Mouse (Mus musculus) heart, embryonic 12.5 days (tissue): Measurements from ENCODE around the gene Chst8. TPM values are rescaled to one million over a fixed set of nuclear protein-coding genes. Genes with fewer than 3 reads are reported as not detected.

Experiments used
- ATAC-seq: fragments of 200-750 bp; cut with Nextera tagmentation; 2 replicates; pipeline ENCODE4 v1.8.0; 2017; ENCODE audit warnings: moderate TSS enrichment, moderate library complexity; ENCODE audit not compliant: insufficient number of reproducible peaks, low FRiP score
- H3K27ac ChIP-seq: fragments of 300-500 bp; sonication (generic); 2 replicates; pipeline ENCODE4 v1.5.1; 2016; ENCODE audit warnings: mild to moderate bottlenecking, moderate library complexity; ENCODE audit not compliant: poor library complexity, severe bottlenecking
- H3K27me3 ChIP-seq: fragments of 300-500 bp; sonication (generic); replicated peaks from 2 replicates; pipeline ENCODE4 v1.6.1; 2016; ENCODE audit warnings: mild to moderate bottlenecking, moderate library complexity
- H3K36me3 ChIP-seq: fragments of 300-500 bp; sonication (generic); 2 replicates; pipeline ENCODE4 v1.6.1; 2016; ENCODE audit warnings: mild to moderate bottlenecking, moderate library complexity
- H3K4me1 ChIP-seq: fragments of 300-500 bp; sonication (generic); replicated peaks from 2 replicates; pipeline ENCODE4 v1.6.1; 2016; ENCODE audit warnings: mild to moderate bottlenecking
- H3K4me2 ChIP-seq: fragments of 300-500 bp; sonication (generic); 2 replicates; pipeline ENCODE4 v1.6.1; 2016; ENCODE audit warnings: mild to moderate bottlenecking, moderate library complexity
- H3K4me3 ChIP-seq: fragments of 300-500 bp; sonication (generic); 2 replicates; pipeline ENCODE4 v1.5.1; 2016; ENCODE audit warnings: mild to moderate bottlenecking
- H3K9ac ChIP-seq: fragments of 300-500 bp; sonication (generic); 2 replicates; pipeline ENCODE4 v1.6.1; 2016; ENCODE audit warnings: mild to moderate bottlenecking, moderate library complexity
- H3K9me3 ChIP-seq: fragments of 300-500 bp; sonication (generic); replicated peaks from 2 replicates; pipeline ENCODE4 v1.6.1; 2016; ENCODE audit warnings: mild to moderate bottlenecking, moderate library complexity
- WGBS: fragments of 180-500 bp; shearing (Covaris S2); methylation state at CpG from one replicate; pipeline ENCODE4 v1.1.7; 2016; 5-methylcytosine and 5-hydroxymethylcytosine counted together
- polyA plus RNA-seq: library from polyadenylated mRNA; unstranded; fragments of >200 nt; fragmentation: Nextera tagmentation; extraction: Ambion mirVana; gene quantifications from 2 replicates; pipeline ENCODE4 v1.2.1, GENCODE M21; 2016

Chst8 gene
- polyA plus RNA-seq, 1 experiment from 2014 or later = 1.4 TPM

DNA sequence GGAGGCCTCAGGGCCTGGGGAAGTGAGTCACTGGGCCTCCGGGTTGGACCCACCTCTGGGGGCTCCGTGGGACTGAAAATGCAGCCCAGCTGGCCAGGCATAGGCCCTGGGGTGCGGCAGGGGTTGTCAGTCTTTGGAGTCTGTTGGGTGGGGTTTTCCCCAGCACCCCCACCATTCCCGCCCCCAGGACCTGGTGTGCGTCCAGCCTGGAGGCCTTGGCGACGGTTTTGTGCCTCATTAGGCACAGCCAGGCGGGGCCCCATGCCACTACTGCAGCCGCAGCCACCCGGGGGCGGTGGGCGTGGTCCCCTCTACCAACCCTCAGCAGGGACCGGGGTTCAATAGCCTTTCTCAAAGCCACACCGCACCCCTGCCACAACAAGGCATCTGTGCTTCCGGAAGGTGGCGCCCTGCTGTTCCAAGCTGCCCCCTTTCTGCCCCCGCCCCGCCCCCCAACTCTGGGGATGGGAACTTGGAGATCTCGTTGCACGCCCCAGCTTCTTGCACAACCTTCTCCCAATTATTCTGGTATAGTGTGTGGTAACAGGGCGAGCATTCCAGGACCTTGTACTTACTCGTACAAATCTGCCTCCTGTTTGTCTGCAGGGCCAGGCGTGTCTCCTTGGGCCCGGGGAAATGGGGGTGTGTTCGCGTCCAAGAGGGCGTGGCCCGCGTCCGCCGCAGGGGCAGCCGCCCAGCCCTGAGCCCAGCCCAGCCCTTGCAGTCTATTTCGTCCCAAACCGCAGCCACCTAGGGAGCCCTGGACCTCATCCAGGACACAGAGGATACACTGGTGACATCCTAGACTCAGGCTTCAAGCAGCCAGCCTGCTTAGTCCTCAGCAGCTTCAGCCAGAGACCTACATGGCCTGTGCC, 182.1 kb downstream of the Chst8 start:
- 0 out of 2 replicates have a peak, but pooled peaks cover 3% of the 10 kb centered on the region for H3K27me3 ChIP-seq
- H3K36me3 ChIP-seq = no peaks in the 10 kb centered on the region
- H3K4me2 ChIP-seq = peak overlapping the region; percentile 93
- no peaks in the 10 kb centered on the region for H3K9me3 ChIP-seq
- ATAC-seq = peak; percentile 63
- peak overlapping the region; percentile 57; the same call in 1 of the 2 replicates for H3K27ac ChIP-seq
- peak overlapping the region; percentile 77 for H3K9ac ChIP-seq
- peaks cover 15% of the 10 kb centered on the region for H3K4me1 ChIP-seq
- WGBS = under 1% methylated on average over 34 of the region's 34 CpGs
- peak overlapping the region; percentile 57 for H3K4me3 ChIP-seq

DNA sequence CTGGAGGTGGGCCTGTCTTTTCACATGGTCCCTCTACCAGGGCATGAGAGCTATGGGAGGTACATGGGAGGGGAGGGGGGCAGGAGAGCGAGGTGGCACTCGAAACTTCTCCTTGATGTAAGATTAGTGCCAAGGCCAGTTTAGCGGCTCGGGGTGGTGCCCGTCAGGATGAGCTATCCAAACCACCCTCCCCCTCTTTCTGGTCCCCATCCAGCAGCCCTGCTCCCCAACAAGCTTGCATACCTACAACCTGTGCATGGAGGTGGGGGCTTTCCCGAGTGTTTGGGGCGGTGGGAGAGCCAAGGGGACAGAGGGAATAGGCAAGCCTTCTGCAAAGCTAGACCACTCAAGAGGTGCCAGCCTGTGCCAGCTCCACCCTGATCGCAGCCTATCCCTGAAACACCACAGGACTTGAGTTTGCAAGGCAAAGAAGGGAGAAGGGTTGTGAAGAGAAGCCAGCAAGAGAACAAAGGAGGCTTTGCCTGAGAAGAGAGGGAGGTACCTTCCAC, 182.8 kb downstream of the Chst8 start:
- H3K9me3 ChIP-seq = no peaks in the 10 kb centered on the region
- H3K4me1 ChIP-seq = peaks cover 15% of the 10 kb centered on the region
- peaks cover 7% of the 10 kb centered on the region; the same call in 1 of the 2 replicates for H3K27me3 ChIP-seq
- H3K27ac ChIP-seq = peak overlapping the region; percentile 57; the same call in 1 of the 2 replicates
- peak overlapping the region; percentile 57 for H3K4me3 ChIP-seq
- peak overlapping the region; percentile 77 for H3K9ac ChIP-seq
- WGBS = 43% methylated on average over 8 of the region's 8 CpGs
- H3K4me2 ChIP-seq = peak overlapping the region; percentile 93
- ATAC-seq = peak; percentile 10; the same call in 1 of the 2 replicates
- no peaks in the 10 kb centered on the region for H3K36me3 ChIP-seq

Other genes starting within 250 kb of the Chst8 start
- 9.0 and 9.1 TPM in 2 replicates for gene Kctd15, start 156.0 kb downstream of the Chst8 start, polyA plus RNA-seq
- gene Pepd, start 99.7 kb upstream of the Chst8 start, polyA plus RNA-seq = 45.1 and 46.9 TPM in 2 replicates
- 23.6 and 26.3 TPM in 2 replicates for gene Cebpg, start 243.9 kb upstream of the Chst8 start, polyA plus RNA-seq